Mouse (Mus musculus): ENCODE measurements around the gene Tubb5.

Gene Tubb5

DNA sequence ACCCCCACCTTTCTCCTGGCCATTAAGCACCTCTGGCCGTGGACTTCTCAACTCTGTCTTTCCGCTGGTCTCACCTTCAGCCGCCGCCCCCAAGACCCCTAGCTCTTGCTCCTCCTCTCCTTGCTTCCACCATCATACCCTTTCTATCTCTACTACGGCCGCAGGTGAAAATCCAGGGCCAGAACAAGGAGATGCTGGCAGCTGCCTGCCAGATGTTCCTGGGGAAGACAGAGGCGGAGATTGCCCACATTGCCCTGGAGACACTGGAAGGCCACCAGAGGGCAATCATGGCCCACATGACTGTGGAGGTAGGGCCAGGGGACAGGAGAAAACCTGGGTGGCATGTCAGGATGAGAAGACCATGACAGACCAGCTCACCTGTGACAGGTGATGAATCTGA, 13.7 kb downstream of the Tubb5 start:
- DNase-seq, result peak in 1 of 2 experiments; percentile 38

DNA sequence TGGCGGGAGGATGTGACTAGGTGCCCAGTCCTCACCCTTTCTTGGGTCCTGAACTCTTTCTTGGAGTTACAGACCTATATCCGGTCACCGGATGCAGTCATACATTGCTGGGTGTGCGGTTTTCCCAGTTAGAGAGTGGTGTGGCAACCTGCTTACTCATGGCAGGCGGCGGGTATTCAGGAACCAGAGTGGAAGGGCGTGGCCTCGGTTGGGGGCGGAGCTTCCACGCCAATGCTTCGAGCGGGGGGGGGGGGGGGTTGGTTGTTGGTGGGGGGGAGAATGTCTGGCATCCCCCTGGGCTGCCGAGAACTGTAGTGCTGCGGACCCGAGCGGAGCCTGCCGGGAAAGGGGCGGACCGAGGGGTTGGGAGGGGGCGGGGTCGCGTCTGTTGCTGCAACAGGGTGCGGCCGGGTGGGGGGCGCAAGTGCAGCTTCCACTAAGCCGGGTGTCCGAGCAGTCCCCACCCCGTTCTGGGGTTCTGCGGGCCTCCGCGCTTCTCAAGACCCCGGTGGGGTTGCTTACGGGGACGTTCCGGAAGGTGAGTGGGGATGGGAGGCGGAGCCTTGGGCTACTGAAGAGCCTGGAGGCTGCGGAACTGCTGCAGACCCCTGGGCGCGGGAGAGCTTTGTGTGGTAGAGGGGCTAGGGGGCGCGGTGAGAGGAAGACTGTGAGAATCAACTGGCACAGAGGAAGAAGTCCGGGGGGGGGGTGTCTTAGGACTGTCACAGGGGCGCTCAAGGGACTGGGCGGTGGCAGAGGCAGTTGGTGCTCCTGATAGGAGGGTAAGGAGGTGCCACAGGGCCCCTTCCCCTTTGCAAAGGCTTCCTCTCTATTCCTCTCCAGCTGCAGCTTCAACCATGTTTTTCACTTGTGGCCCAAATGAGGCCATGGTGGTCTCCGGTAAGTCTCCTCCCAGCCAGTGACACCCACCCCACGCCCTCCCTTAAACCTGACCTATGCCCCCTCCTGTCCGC, 14.9 kb downstream of the Tubb5 start, which contains the start of gene Flot1:
Flot1 (plus strand) TSS at position 267 of the 974 bp plus-strand sequence.
- DNase-seq, result peak; percentile 77 to 82

DNA sequence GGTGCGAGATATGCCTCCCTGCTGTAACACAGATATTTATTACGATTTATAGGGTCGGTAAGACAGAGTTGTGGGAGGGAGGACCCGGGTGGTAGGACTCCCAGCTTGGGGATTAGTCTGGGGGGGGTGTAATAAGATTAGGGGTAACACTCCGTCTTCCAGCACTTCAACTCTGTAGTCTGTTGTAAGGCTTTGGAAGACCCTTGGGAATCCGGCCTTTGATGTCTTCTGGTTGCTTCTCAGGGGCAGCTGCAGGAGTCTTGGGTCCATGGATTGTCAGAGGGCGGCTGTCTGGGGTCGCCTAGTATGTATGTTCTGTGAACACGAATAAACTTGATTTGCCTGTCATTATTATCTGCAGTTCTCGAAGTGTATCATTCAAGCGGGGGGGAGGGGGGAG, 15.5 kb downstream of the Tubb5 start:
- DNase-seq, result no peak

DNA sequence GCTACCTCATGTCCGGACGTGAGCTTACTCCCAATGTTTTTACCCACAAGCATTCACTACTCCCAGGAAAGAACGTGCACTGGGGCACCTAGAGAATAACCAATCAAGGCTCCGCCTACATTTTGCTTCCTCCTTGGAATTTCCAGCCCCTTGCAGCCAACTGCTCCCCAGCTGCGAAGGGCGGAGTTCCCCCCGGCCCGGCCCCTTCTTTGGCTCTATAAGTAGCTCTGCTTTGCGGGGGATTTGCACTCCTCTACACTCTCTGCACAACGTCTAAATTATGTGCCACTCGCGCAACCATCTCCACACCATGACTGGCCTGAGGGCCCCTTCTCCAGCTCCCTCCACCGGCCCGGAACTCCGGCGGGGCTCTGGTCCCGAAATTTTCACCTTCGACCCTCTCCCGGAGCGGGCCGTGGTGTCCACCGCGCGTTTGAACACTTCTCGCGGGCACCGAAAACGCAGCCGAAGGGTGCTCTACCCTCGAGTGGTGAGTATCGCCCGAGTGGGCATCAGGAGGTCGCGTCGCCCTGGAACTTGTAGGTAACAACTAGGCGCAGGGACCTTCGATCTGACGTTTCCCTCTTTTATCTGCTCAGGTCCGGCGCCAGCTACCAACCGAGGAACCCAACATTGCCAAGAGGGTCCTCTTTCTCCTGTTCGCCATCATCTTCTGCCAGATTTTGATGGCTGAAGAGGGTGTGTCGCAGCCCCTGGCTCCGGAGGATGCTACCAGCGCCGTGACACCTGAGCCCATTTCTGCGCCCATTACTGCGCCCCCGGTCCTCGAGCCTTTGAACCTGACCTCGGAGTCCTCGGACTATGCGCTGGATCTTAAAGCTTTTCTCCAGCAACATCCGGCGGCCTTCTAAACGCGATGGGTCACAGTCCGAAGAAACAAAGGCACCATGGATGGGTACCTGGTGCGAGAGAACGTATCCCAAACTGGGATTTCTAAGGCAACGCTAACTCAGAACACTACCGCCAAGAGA, 16.4 kb downstream of the Tubb5 start, which contains the start of gene Ier3:
Ier3 (plus strand) TSS at position 246 of the 992 bp plus-strand sequence.
- DNase-seq, result peak; percentile 38 to 56

DNA sequence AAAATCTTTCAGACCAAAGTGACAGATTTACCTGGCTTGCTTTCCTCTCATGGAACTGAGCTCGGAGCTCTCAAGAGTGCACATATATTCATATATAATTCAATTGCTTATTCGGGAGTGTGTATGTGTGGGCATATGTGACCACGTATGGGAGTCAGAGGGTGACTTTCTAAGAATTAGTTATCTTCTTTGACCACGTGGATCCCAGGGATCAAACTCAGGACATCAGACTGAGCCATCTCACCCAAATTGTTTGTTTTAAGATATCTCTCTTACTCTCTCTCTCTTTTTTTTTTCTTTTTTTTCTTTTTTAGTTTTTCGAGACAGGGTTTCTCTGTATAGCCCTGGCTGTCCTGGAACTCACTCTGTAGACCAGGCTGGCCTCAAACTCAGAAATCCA, 18.0 kb downstream of the Tubb5 start:
- DNase-seq, result no peak

DNA sequence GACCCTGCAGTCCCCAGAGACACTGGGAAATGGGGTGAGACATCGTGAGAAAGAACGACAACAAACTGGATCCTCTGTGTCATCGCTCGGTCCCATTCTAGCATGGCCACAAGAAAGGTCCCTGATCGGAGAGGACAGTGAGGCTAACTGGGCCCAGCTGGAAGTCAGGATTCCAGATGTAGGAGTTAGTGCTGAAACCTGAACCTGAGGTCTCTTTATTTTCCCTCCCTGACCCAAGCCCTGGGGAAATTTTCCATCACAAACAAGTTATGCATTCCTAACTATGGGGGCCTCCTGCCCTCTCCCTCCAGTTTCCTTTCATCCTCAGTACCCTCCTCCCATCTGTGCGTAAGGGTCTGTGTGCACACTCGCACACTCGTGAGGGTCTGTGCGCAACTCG, 20.9 kb downstream of the Tubb5 start:
- no peak for DNase-seq

DNA sequence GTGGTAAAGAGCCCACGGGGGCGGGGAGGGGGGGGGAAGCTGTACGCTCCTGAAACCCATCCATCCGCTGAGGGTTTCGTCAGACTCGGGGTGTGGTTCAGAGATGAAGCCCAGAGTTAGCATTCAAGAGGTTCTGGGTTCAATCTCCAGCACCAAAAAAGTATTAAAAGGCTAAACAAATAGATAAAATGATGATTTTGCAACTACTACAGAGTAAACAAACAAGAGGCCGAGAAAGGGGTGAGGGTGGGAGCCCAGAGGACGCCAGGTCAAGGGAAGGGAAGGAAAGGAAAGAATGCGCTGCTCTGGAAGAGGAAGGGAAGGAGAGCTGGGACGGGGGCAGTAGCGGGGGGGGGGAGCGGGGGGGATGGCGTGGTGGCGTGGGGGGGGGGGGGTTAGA, 21.4 kb downstream of the Tubb5 start:
- DNase-seq, result no peak

DNA sequence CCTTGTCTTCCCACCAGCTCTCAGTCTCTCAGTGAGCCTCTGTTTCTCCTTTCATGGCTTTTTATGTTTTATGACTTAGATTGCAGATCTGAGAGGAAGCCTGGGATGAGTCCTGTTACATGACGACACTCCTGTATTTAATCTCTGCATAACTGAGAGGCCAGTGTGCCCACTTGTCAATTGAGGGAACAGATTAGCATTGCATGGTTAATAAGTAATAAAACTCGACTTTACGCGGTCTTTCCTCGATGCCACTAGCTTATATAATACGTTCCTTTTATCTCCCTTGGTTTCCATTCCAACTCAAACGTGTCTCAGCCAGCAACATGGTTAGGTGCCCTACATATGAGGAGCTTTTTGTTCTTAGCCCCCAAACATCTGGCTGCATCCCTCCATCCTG, 22.3 kb downstream of the Tubb5 start:
- DNase-seq, result no peak

DNA sequence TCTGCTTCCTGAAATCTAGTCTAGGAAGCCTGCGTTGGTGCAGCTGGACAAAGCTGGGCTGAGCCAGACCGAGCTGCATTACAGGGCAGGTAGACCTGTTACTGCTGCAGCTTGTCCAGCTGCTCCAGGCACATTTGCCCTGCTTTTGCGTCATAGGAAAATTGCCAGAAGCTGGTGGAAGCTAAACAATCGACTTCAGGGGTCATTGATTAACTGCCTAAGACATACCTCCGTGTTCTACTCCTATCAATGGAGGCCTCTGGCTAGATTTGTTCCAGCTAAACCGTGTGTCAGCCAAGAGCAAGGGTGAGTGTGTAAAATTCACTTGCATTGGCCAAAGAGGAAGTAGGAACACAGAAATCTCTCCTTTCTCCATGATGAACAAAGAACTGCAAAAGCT, 23.4 kb downstream of the Tubb5 start:
- no peak for DNase-seq

DNA sequence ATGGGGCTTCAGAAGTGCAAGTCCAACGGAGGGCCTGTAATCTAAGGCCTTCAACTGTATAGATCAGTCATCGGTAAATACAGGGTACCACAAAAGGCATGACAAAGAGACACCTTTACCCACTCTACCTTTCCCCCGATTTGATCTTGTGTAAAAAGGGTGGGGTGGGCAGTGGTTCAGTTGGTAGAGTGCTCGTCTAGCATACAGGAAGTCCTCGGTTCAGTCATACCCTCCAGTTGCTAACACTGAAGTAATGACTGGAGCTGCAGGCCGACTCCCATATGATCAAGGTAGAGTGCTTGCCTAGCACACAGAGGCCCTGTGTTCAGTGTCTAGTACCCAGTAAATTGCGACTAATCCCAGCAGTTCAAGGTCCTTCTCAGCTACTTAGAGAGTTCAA, 24.5 kb downstream of the Tubb5 start:
- DNase-seq, result no peak

DNA sequence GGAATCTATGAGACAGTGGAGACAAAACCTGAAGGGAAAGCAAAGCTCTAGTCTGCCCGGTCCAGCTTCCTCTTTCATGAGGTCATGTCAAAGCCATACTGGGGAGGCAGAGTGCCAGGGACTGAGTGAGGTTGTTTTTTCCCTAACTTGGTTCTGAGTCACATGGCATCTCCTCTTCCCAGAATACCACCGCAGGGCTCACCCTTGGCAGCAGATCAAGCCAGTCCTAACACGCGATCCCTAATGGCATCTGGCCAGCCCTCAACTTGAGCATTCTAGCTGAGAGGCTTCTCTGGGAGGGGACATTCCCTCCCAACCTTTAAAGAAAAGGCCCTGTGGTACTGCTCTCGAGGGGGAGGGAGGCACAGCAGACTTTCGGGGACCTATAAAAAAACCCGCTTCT, 24.9 kb downstream of the Tubb5 start:
- DNase-seq, result peak; percentile 18 to 25

DNA sequence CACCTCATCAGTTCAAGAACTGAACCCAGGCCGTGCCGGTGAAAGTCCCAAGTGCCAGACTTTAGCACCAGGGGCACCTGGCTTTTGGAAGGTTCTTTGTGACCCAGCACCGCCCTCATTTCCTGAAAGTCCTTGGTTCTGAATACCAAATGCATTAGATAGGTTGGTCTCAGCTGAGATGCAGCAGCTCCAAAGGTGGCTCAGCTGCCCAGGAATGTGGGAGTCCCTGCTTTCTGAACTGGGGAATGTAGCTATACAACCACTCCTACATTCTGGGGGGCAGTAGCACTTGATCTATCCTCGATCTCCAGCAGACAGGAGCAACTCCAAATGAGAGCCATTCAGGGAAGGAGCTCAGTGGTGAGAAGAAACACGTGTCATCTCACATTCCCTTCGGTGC, 25.4 kb downstream of the Tubb5 start:
- DNase-seq, result no peak

DNA sequence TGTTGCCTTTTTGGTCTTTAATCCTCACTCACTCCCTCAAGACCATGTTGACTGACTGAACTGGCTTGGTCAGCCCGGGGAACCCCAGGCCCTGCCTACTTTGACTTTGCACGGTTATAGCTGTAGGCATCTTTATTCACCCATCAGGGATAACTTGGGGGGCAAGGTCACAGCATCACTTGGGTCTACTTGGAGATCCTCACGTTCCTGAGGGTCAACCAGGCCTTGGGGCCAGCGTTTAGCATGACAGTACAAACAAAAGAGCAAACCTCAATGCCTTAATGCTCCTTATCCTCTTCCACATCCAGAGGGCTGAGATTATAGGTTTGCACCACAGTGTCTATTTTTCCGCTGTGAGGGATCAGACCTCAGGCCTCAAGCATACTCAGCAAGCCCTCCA, 25.8 kb downstream of the Tubb5 start:
- DNase-seq, result no peak

DNA sequence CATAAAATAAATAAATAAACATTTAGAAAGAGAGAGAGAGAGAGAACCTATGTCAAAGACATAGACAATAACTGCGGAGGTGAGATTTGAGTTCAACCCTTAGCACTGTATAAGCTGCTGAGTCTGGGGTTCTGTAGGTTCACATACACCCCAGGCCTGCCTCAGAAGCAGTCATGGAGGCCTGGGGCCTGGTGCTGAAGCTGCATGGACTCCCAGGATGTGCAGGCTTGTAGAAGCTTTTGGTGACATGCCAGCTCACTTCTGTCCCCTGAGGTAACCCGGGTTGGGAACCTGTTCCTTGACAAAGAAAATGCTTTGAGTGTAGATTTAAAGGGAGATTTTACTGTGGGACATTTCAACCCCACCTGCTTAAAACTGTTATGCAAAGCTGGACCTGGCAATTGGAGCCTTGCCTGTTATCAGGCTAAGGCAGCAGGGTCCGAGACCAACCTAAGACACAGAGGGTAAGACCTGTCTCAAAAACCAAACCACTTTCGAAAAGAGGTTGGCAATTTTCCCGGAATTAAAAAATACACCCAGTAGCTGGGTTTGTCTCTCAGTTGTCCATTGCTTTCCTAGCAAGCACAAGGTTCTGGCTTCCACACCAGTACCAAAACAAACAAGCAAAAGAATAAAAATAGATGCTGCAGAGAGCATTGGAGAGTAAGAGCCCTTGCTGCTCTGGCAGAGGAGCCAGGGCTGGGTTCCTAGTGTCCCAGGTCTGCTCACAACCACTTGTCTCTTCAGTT, 27.0 kb downstream of the Tubb5 start:
- DNase-seq, result no peak

DNA sequence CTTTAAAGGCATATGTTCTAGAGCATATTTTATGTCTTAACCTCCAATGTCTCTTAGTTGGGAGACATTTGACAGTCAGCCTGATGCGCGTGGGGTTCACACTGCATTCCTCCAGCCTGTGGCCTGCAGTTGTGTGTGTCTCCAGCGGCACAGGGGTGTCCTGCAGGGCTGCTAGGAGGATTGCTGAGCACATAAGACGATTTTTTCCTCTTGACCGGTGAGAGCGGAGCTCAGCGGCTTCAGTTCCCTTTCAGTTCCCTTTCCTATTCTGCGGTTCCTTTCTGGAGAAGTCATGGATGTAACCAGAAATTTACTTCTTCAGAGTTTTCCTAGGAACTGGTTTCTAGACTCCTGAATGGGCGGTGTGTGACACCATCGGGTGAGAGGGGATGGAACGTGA, 28.7 kb downstream of the Tubb5 start:
- no peak for DNase-seq

DNA sequence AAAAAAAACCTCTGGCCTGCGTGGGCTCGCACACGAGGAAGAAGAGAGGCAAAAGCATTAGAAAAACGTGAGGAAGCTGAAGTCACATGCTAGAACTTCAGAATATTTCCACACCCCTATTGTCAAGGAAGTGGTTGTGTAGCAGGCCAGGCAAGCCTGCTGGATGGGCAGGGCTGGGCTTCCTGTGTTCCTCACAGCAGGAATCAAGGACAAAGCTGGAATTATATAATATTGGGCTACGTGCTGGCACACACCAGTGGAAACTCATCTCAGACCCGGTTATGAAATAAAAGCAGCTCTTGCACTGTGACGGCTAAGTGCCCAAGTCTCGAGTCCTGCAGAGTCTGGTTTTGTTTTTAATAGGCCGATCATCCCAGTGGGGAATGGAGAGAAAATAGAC, 30.0 kb downstream of the Tubb5 start:
- no peak for DNase-seq

DNA sequence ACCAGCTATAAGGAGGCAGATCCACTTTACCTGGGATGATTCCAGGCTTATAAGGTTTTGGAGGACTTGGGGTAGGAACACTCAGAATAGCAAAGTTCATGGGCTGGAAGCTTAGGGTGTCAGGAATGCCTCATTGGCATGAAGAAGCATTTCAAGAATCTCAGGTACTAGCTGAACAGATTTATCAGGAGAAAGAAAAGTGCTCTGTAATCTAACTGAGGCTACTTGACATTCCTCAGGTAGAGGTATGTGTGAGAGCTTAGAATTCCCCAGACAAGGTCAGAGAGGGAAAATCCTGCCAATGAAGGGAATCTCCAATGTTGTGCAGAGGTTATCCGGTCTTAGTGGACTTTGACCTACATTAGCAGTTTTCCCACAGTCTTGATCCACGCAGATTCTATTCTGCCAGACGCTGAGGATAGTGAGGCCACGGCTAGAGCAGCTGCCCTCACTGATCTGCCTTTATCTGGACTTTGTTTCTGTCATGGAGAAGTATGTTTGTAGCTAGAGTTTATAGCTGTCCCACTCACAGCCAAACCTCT, 34.2 kb downstream of the Tubb5 start:
- DNase-seq, result no peak

DNA sequence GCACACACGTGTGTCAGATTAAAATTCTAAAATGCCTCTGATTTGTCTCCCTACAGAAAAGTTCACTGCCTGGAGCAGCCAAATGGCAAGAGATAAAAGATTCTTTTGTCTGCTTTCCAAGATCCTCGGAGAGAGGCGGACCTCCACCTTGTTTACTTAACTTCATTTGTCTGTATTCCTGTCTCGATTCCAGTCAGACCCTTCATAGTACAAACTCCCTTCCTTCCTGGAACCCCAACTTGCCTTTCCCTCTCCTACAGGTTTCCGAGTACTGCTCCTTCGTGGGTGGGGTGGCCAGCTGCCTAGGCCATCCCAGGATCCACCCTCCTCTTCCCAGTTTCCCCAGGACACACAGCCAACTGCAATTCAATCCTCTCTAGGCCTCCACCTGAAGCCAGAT, 35.1 kb downstream of the Tubb5 start:
- DNase-seq, result no peak

DNA sequence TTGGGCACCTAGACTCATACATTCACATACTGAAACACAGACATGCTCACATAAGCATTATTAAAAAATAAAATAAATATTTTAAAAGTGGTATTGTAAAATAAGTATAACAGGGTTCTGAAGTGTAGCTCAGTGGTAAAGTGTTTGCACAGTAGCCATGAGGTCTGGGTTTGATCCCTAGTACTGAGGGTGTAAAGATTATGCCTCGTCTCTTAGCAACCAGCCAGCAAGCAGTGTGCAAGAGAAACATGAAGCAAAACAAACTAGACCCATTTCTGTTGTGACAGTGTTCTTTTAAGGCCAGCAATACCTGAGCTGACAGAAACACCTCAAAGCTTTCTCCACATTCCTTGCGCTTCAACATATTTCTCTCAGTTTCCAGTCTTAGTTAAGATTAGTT, 37.2 kb downstream of the Tubb5 start:
- DNase-seq, result no peak

DNA sequence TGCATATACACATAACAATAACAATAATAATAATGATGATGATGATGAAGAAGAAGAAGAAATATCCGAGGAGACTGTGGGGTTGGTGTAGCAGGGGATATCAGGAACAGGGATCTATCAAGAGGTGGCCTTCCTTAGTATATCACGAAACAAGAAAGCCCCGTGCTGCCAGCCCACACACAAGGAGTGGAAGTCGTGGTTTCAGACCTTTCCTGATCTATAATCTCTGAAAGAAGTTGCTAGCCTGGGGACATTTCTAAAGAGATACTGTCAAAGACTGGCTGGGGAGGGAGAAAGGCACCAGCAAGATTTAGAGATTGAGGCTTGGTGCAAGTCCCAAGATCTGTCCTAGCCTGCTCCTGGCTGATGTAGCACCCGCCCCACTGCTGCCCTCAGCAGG, 41.3 kb downstream of the Tubb5 start:
- DNase-seq, result no peak

DNA sequence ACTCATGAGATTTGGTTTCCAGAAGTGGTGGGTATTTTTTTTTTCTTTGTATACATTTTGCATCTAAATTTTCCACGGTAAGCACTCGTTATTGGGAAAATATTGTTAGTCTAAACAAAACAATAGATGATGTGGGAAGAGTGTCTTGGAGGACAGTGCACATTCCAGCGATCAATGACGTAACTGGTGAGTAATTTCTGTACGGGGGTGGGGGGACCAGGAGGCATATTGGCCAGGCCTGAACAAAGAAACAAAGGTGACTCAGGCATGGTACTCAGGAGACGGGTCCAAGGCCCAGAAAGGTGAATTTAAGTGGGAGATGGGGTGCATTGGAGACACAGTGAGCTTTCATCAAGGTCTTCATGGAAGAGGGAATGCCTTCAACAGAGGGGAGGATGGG, 42.5 kb downstream of the Tubb5 start:
- no peak for DNase-seq

DNA sequence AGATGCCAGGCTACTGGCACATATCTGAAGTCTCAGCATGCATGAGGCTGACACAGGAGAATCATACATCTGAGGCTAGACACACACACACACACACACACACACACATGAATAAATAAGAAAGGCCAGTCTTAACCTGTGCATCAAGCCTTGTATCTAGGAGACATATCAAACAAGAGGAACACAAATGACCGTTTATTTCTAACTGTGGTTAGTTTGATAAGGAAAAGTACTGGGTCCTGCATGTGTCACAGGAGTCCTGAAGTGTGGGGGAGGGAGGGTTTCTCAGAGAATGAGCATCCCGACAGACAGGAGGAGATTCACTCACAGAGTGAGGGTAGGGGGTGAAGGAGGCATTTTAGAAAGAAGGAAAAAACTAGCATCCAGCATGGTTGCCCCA, 43.0 kb downstream of the Tubb5 start:
- no peak for DNase-seq
